Mouse (Mus musculus) lung, postnatal 0 days (tissue): Measurements from ENCODE around the gene Stpg3.

ENCODE experiments used
- CTCF ChIP-seq: IDR thresholded peaks from 2 replicates; pipeline ENCODE4 v1.5.1; 2016; ENCODE audit warnings: antibody characterized with exemption, mild to moderate bottlenecking
- EP300 ChIP-seq: IDR thresholded peaks from 2 replicates; pipeline ENCODE4 v1.6.1; 2016; ENCODE audit warnings: antibody characterized with exemption, mild to moderate bottlenecking, control low read depth

DNA sequence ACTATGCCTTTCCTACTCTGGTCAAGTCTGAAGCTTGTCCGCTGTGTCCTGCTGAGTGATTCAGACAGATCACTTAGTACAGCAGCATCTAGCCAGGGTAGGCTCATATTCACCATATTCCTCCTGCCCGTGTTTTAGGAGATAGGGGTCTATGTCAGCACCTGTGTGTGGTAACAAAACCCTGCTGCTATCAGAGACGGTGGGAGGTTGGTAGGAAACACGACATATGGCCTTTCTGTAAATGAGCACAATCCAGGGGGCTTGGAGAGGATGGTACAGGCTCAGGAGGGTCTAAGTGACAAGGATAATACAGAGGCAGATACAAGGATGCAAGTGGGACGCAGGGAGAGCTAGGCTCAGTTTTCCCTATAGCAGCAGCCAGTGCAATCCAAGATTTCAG is 15.1 kb upstream of the Stpg3 start:
- TF ChIP-seq CTCF, result no peak
- no peak for TF ChIP-seq EP300
